Mouse (Mus musculus) ES-E14 (cell line): Measurements from ENCODE around the gene Eefsec.

Source experiments
- CHD2 ChIP-seq: IDR thresholded peaks from 2 replicates; pipeline ENCODE4 v1.6.1; 2014; ENCODE audit warnings: mild to moderate bottlenecking, low read depth, low read length, inconsistent platforms
- HCFC1 ChIP-seq: IDR thresholded peaks from 2 replicates; pipeline ENCODE4 v1.6.1; 2012; ENCODE audit warnings: low read length, inconsistent platforms, borderline replicate concordance; ENCODE audit not compliant: insufficient read depth
- MAFK ChIP-seq: IDR thresholded peaks from 2 replicates; pipeline ENCODE4 v1.6.1; 2014; ENCODE audit warnings: mild to moderate bottlenecking, low read depth, low read length, inconsistent platforms; ENCODE audit not compliant: insufficient read depth
- ZC3H11A ChIP-seq: IDR thresholded peaks from 2 replicates; pipeline ENCODE4 v1.6.1; 2012; ENCODE audit warnings: low read depth, mild to moderate bottlenecking, inconsistent platforms, low read length, borderline replicate concordance
- ZNF384 ChIP-seq: IDR thresholded peaks from 2 replicates; pipeline ENCODE4 v1.6.1; 2012; ENCODE audit warnings: low read depth, low read length, inconsistent platforms

- TF ChIP-seq ZC3H11A (no peak), MAFK (no peak), HCFC1 (no peak), CHD2 (no peak), ZNF384 (no peak)
Measured at GRCm38 (mm10) chr6:88412604-88413003, 33.7 kb downstream of the Eefsec start.
